Mouse (Mus musculus) liver, embryonic 14.5 days (tissue): ENCODE measurements around the gene Ccdc85b.

Source experiments
- CTCF ChIP-seq: IDR thresholded peaks from 2 replicates; pipeline ENCODE4 v1.5.1; 2016; ENCODE audit warnings: antibody characterized with exemption, low read depth, control low read depth
- EP300 ChIP-seq: IDR thresholded peaks from 2 replicates; pipeline ENCODE4 v1.6.1; 2016; ENCODE audit warnings: antibody characterized with exemption, low read depth

GRCm38 (mm10) chr19:5466916-5467500, 9.3 kb upstream of the Ccdc85b start:
- TF ChIP-seq CTCF (no peak), EP300 (no peak)
